Mouse (Mus musculus) forebrain, embryonic 14.5 days (tissue): ENCODE results near the gene Lyar. TPM values are rescaled to one million over a fixed set of nuclear protein-coding genes. Genes with fewer than 3 reads are reported as not detected.

Experiments
- ATAC-seq: fragments of 200-750 bp; cut with Nextera tagmentation; 2 replicates; pipeline ENCODE4 v1.8.0; 2017; ENCODE audit warnings: mild to moderate bottlenecking, moderate library complexity
- DNase-seq: peaks from one replicate; pipeline ENCODE4 v3.0.0-alpha.2; 2015; ENCODE audit warnings: low spot score
- H3K27ac ChIP-seq: fragments of 300-500 bp; sonication (generic); 2 replicates; pipeline ENCODE4 v1.5.1; 2014; ENCODE audit warnings: low read depth, mild to moderate bottlenecking, control low read depth, low read length, moderate library complexity
- H3K27me3 ChIP-seq: fragments of 300-500 bp; sonication (generic); replicated peaks from 2 replicates; pipeline ENCODE4 v1.6.1; 2014; ENCODE audit warnings: low read length, control low read depth, mixed read lengths; ENCODE audit not compliant: control insufficient read depth, insufficient read depth
- H3K36me3 ChIP-seq: fragments of 300-500 bp; sonication (generic); 2 replicates; pipeline ENCODE4 v1.6.1; 2014; ENCODE audit warnings: low read length, control low read depth; ENCODE audit not compliant: control insufficient read depth, insufficient read depth
- H3K4me1 ChIP-seq: fragments of 300-500 bp; sonication (generic); 2 replicates; pipeline ENCODE4 v1.6.1; 2014; ENCODE audit warnings: antibody characterized with exemption, low read length, control low read depth; ENCODE audit not compliant: control insufficient read depth, insufficient read depth
- H3K4me2 ChIP-seq: fragments of 300-500 bp; sonication (generic); 2 replicates; pipeline ENCODE4 v1.6.1; 2014; ENCODE audit warnings: mild to moderate bottlenecking, control low read depth, low read length
- H3K4me3 ChIP-seq: fragments of 300-500 bp; sonication (generic); 2 replicates; pipeline ENCODE4 v1.5.1; 2014; ENCODE audit warnings: low read depth, low read length, control low read depth
- H3K9ac ChIP-seq: fragments of 300-500 bp; sonication (generic); 2 replicates; pipeline ENCODE4 v1.6.1; 2014; ENCODE audit warnings: mild to moderate bottlenecking, low read length, control low read depth, moderate library complexity
- H3K9me3 ChIP-seq: fragments of 300-500 bp; sonication (generic); replicated peaks from 2 replicates; pipeline ENCODE4 v1.6.1; 2016; ENCODE audit warnings: low read length, control low read depth, mixed read lengths; ENCODE audit not compliant: control insufficient read depth
- WGBS: fragments of 180-500 bp; shearing (Covaris S2); extraction: QIAGEN DNeasy Blood & Tissue Kit; methylation state at CpG from one replicate; pipeline ENCODE4 v1.1.7; 2014; 5-methylcytosine and 5-hydroxymethylcytosine counted together
- polyA plus RNA-seq: library from polyadenylated mRNA; unstranded; fragments of >200 nt; fragmentation: Nextera tagmentation; extraction: Ambion mirVana; gene quantifications from 2 replicates; pipeline ENCODE4 v1.2.1, GENCODE M21; 2014

The Lyar gene
- polyA plus RNA-seq, 1 experiment from 2014 or later, result 48.3 TPM

DNA sequence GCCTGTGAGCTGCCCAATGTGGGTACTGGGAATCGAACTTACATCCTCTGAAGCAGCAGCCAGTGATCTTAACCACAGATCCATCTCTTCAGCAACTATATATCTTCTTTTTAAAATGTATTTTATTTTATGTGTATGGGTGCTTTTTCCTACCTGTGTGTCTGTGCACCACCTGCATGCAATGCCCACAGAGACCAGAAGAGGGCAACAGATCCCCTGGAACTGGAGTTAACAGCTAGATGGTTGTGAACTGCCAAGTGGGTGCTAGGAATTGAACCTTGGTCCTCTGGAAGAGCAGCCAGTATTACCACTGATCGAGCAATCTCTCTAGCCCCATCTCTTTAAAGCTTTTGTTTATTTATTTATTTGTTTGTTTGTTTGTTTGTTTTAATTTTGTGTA, 16.4 kb downstream of the Lyar start:
- WGBS, result 94% methylated on average over 2 of the region's 2 CpGs
- no peak overlapping the region for H3K9ac ChIP-seq
- H3K27ac ChIP-seq, result no peak overlapping the region
- no peaks in the 10 kb centered on the region for H3K9me3 ChIP-seq
- peaks cover 40% of the 10 kb centered on the region for H3K36me3 ChIP-seq
- no peaks in the 10 kb centered on the region for H3K4me1 ChIP-seq
- DNase-seq (no peak), ATAC-seq (no peak)
- no peaks in the 10 kb centered on the region for H3K27me3 ChIP-seq
- H3K4me2 ChIP-seq, result no peak overlapping the region
- no peak overlapping the region for H3K4me3 ChIP-seq

DNA sequence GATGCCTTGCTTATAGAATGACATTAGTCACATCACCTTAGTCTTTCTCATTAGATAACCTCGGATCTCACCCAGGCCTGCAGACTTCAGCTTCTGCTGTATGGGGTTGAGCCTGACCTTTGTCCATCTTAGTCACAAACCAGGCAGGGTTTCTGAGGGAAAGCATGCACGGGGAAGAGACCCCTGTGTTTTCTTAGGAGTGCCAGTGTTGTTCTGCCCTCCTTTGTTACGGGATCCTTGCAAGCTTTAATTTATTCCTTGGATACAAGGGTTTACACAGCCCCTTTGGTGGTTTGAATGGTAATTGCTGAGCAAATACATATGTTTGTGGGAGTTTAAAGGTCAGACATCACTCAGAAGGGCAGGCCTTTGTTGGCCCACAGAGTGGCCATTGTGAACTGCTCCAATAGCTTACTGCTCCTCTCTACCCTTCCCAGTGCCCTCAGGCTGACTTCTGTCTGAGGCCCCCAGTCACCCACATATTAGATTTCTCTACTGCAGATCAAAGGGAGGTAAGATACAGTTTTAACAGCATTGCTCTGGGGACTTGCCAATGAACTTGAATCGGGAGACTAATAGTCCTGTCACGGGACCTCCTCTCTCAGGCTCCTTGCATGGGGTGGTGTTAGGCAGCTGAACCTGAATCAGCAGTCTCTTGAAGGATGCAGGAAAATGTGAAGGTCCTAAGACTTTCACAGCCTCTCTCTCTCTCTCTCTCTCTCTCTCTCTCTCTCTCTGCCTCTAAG, 20.6 kb downstream of the Lyar start:
- Histone ChIP-seq H3K9ac (no peak overlapping the region), H3K4me2 (no peak overlapping the region), H3K4me3 (no peak overlapping the region), H3K27ac (no peak overlapping the region), H3K27me3 (no peaks in the 10 kb centered on the region), H3K9me3 (no peaks in the 10 kb centered on the region), H3K4me1 (no peaks in the 10 kb centered on the region), H3K36me3 (peaks cover 3% of the 10 kb centered on the region; the same call in 1 of the 2 replicates)
- ATAC-seq (no peak), DNase-seq (no peak)
- WGBS, result 25% methylated on average over 5 of the region's 5 CpGs

DNA sequence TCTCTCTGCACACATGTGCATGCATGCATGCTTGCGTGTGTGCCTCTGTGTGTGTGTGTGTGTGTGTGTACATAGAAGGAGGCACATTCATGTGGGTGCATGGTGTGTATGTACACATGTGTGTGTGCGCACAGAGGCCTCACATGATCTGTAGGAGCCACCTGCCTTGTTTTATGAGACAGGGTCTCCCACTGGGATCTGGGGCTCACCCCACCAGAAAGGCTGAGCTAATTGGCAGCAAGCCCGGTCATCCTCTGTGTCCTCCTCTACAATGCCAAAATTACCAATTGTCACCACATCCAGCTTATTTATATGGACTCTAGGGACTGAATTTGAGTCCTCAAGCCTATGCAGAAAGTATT, 21.2 kb downstream of the Lyar start:
- DNase-seq, result peak; percentile 23
- H3K27me3 ChIP-seq, result no peaks in the 10 kb centered on the region
- H3K36me3 ChIP-seq, result no peaks in the 10 kb centered on the region
- no peak for ATAC-seq
- H3K4me3 ChIP-seq, result no peak overlapping the region
- no peak overlapping the region for H3K27ac ChIP-seq
- no peaks in the 10 kb centered on the region for H3K4me1 ChIP-seq
- H3K9ac ChIP-seq, result no peak overlapping the region
- H3K4me2 ChIP-seq, result no peak overlapping the region
- H3K9me3 ChIP-seq, result no peaks in the 10 kb centered on the region
- 68% methylated on average over 3 of the region's 3 CpGs for WGBS

- no peak overlapping the region for H3K4me2 ChIP-seq
- DNase-seq, result no peak
Observed at GRCm38 (mm10) chr5:38241966-38242365, 21.7 kb downstream of the Lyar start.

GRCm38 (mm10) chr5:38255195-38255594, 34.9 kb downstream of the Lyar start:
- Histone ChIP-seq H3K36me3 (no peaks in the 10 kb centered on the region), H3K4me3 (no peak overlapping the region), H3K27ac (no peak overlapping the region), H3K27me3 (no peaks in the 10 kb centered on the region), H3K9ac (no peak overlapping the region), H3K4me1 (no peaks in the 10 kb centered on the region), H3K4me2 (no peak overlapping the region), H3K9me3 (no peaks in the 10 kb centered on the region)
- DNase-seq (peak; percentile 10), ATAC-seq (no peak)
- 42% methylated on average over 4 of the region's 4 CpGs for WGBS

More at GRCm38 (mm10) chr5:38241966-38242365, 21.7 kb downstream of the Lyar start:
- no peak overlapping the region for H3K27ac ChIP-seq
- no peak overlapping the region for H3K4me3 ChIP-seq
- H3K27me3 ChIP-seq, result no peaks in the 10 kb centered on the region
- H3K9me3 ChIP-seq, result no peaks in the 10 kb centered on the region
- WGBS, result 79% methylated on average over 6 of the region's 6 CpGs
- no peak overlapping the region for H3K9ac ChIP-seq
- no peaks in the 10 kb centered on the region for H3K36me3 ChIP-seq
- H3K4me1 ChIP-seq, result no peaks in the 10 kb centered on the region
- ATAC-seq, result no peak

- no peak overlapping the region for H3K4me3 ChIP-seq
- H3K4me1 ChIP-seq, result peaks cover under 1% of the 10 kb centered on the region
- H3K27me3 ChIP-seq, result no peaks in the 10 kb centered on the region
- no peak overlapping the region for H3K9ac ChIP-seq
- 86% methylated on average over 3 of the region's 3 CpGs for WGBS
- no peak overlapping the region for H3K4me2 ChIP-seq
- DNase-seq (no peak), ATAC-seq (no peak)
- no peaks in the 10 kb centered on the region for H3K9me3 ChIP-seq
- H3K36me3 ChIP-seq, result no peaks in the 10 kb centered on the region
- H3K27ac ChIP-seq, result no peak overlapping the region
Observed at GRCm38 (mm10) chr5:38255644-38256043, 35.4 kb downstream of the Lyar start.

DNA sequence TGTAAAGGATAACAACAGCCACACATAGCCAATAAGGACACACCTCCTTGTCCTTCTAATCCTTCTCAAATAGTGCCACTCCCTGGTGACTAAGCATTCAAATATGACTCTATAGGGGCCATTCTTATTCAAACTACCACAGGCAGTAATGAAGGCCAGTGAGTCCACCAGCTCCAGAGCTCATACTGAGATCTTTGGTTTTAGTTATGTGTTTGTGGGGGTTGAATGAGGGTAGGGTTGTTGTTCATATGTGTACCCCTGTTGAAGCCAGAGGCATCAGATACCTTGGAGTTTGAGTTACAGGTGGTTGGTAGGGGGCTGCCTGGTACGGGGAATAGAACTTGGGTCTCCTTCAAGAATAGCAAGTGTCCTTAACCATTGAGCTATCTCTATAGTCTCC, 36.3 kb downstream of the Lyar start:
- H3K4me2 ChIP-seq, result no peak overlapping the region
- DNase-seq (no peak), ATAC-seq (no peak)
- H3K9me3 ChIP-seq, result no peaks in the 10 kb centered on the region
- no peak overlapping the region for H3K9ac ChIP-seq
- H3K36me3 ChIP-seq, result no peaks in the 10 kb centered on the region
- H3K27me3 ChIP-seq, result no peaks in the 10 kb centered on the region
- H3K4me1 ChIP-seq, result peaks cover 7% of the 10 kb centered on the region
- H3K27ac ChIP-seq, result no peak overlapping the region
- no peak overlapping the region for H3K4me3 ChIP-seq
- 88% methylated on average over 1 of the region's 1 CpGs for WGBS

DNA sequence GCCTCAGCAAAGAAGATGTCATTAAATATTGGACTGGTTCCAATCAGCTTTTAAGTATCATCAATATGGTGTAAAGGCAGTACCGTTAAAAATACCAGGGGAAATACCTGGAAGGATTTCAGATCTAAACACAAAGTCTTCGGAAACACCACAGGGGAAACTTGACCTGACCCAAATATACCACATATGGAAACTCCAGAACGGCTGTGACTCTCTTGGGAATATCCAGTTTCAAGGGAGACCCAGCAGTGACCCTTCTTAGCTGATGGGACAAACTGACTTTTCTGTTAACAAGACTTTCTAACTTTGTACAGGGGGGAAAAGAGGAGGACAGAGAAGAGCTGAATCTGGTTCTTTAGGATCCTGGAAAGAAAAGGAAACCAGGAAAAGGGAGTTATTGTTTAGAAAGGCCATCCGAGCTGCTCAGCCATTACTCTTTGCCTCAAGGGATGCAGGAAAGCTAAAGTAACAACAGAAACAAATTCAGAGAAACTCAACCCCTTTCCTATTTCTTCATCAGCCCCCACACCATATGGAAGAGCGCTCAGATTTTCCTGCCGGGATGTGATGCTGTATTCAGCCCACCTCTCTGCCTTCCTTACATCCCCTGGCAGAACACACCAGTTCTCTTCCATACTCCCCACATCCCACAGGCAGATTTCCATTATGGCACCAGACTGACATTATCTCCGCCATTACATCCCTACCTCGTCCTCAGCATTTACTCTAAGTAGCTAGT, 37.9 kb downstream of the Lyar start:
- H3K4me3 ChIP-seq, result no peak overlapping the region
- WGBS, result 83% methylated on average over 8 of the region's 8 CpGs
- H3K36me3 ChIP-seq, result peaks cover 13% of the 10 kb centered on the region
- H3K9ac ChIP-seq, result no peak overlapping the region
- H3K27ac ChIP-seq, result no peak overlapping the region
- no peak for DNase-seq
- ATAC-seq, result no peak
- H3K9me3 ChIP-seq, result no peaks in the 10 kb centered on the region
- no peak overlapping the region for H3K4me2 ChIP-seq
- peaks cover 7% of the 10 kb centered on the region for H3K4me1 ChIP-seq
- H3K27me3 ChIP-seq, result no peaks in the 10 kb centered on the region

DNA sequence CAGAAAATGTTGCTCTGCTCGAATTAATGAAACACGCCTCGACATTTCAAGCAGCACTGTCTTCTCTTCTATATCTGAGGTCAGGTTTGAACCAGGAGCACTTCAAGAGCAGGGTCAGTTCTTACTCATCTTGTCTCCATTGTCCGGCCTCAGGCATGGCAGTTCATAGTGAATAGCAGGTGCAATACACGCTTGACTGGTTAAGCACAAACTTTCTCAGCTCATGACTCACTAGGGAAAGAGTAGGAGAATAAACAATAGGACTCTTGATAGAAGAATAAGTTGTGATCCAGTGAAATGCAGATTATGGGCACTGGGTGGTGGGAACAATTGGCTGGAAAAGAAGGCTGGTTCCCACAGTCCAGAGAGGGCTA, 38.5 kb downstream of the Lyar start:
- Histone ChIP-seq H3K27ac (no peak overlapping the region), H3K4me3 (no peak overlapping the region), H3K9me3 (no peaks in the 10 kb centered on the region), H3K9ac (no peak overlapping the region), H3K36me3 (peaks cover 19% of the 10 kb centered on the region), H3K27me3 (no peaks in the 10 kb centered on the region), H3K4me1 (peaks cover 7% of the 10 kb centered on the region), H3K4me2 (no peak overlapping the region)
- DNase-seq, result no peak
- ATAC-seq, result no peak
- 88% methylated on average over 5 of the region's 5 CpGs for WGBS
